Mouse (Mus musculus) MN1 (cell line): Measurements from ENCODE around the gene Spaca9.

Source experiments
- DNase-seq: peaks from one replicate; pipeline ENCODE4 v3.0.0-alpha.2; 2016; ENCODE audit warnings: low spot score

Spaca9 gene

GRCm38 (mm10) chr2:28665818-28666217 lies 33.7 kb downstream of the Spaca9 start:
- no peak for DNase-seq

DNA sequence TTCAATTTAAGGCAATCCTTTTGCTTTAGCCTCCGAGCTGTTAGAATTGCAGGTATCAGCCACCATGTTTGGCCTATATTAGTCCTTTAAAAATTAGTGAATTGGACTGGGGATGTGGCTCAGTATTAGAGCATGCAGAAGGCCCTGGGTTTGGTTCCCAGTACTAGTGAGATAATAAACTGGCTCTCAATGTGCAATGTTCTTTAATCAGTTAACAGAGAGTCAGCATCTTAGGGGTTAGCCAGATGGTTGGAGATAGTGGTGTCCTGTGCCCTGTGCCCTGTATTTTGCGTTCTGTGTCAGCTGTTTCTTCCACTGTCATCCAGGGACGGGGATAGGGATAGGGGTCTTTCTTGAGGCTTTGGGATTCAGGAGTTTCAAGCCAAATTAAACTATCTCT lies 36.6 kb downstream of the Spaca9 start:
- no peak for DNase-seq

DNA sequence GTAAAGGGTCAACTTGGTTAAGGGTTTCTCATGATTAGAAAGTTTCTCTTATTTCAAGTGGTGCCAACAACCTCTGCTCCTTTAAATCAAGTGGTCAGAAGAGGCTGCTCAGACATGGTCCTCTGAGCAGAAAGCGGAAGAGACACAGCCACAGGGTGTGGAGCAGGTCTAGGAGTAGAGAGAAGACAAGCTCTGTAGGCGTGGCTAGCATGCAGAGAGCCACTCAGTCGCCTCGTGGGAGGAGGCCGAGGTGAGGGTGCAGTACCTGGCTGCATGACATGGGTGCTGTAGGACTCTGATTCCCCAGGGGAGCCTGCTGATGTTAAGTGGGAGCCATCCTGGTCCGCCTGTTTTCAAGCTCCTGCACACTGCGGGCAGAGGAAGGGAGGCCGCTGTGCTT lies 43.3 kb downstream of the Spaca9 start:
- no peak for DNase-seq

DNA sequence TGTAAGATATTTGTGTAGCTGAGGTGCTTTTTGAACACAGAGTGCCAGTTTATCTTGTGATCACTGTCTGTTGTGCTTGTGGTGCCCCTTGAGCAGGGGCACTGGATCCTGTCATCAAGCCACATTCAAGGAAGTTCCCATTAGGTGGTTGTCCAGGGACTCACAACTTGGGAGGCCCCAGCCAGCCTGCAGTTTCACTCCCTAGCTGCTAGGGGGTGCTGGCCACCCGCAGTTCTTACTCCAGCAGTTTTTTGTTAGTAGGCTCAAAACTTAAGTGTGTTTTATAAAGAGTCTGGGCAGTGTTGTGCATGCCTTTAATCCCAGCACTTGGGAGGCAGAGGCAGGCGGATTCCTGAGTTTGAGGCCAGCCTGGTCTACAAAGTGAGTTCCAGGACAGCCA lies 45.2 kb downstream of the Spaca9 start:
- no peak for DNase-seq

DNA sequence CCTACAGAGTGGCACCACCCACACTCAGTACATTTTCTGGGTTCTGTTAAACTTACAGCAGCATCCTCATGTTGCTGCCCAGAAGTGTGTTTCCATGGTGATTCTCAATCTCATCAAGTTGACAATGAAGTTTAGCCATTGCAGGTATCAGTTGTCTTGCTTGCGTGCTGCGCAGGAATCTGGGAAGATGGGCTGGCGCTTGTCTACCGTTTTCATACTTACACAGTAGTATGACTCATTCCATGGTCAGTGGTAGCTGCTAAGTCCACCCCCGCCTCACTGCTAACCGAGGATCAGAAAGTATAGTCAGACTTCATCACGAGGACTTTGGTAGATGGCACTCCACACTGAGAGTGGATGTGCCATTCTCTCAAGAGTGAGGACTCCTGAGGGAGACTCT lies 46.2 kb downstream of the Spaca9 start:
- no peak for DNase-seq

DNA sequence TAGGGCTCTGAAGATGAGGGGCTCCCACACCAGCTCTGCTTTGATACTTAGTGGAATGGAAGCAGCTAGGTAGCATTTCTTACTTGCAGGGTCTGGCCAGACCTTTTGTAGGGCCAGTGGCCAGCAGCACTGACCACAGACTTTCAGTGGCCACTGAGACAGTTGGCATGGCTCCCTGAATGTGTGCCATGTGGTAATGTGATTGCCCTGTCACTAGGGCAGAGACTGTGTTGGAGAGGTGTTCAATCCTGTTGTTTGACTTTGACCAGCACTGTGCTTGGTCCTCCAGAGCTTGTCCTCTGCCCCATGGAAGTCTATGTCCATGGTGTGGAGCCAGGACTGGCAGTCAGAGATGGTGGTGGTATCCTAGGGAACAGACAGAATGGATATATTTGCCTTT lies 49.0 kb downstream of the Spaca9 start:
- DNase-seq = no peak

GRCm38 (mm10) chr2:28643081-28643480 lies 56.4 kb downstream of the Spaca9 start:
- no peak for DNase-seq
